Mouse (Mus musculus) kidney, adult 2 months (tissue): ENCODE measurements around the gene Adprh.

Experiments
- CTCF ChIP-seq: fragments of 200-500 bp; conservative IDR thresholded peaks from 2 replicates; pipeline ENCODE4 v1.5.1; 2011; ENCODE audit warnings: low read depth, mild to moderate bottlenecking, control low read depth, low read length, moderate library complexity, mixed read lengths; ENCODE audit not compliant: insufficient read depth, insufficient read length
- POLR2A ChIP-seq: fragments of 200-500 bp; IDR thresholded peaks from one replicate; pipeline ENCODE4 v1.6.1; 2011; ENCODE audit warnings: low read depth, low read length, control low read depth

DNA sequence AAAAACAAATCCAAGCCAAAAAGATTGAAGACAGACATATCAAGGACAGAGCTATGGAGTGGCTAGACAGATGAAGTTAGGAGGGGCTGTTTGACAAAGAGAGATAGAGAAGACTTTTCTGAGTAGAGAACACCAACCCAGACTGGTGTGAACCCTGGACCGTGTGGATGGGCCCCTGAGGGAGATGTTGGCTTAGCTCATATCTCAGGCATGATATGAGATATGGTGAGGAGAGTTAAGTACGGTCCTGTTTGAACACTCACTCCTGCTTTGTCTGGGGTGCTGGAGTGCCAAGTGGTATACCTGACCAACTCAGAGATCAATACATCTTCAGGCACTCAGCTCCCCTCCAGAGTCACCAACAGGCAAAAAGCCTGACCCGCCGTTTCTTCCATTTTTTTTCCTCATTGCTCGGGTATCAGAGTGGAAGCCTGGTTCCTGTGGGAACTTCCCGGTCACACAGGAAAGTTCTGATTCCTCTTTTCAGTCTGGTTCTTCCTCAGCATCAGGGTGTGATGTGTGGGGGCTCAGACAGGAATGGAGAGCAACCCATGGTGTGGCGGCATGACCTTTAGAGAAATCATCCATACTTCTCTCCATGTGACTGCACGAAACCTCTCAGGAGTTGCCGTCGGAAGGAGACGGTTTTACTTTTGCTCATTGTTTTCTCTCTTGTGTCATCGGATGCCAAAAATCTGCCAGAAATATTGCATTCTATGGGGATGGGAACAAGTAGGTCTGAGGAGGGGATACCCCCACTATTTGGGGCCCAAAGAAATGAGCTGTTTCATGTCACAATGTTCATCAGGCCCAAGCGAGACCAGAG lies 14.8 kb upstream of the Adprh start:
- TF ChIP-seq CTCF, result no peak
- TF ChIP-seq POLR2A, result no peak
